Mouse (Mus musculus): ENCODE measurements at regions not wholly inside any gene's neighbourhood (a gene's known extent, or its start where the extent isn't known, plus 50 kb on each side); places are given as distances from the start of the nearest gene placed in this dataset.

DNA sequence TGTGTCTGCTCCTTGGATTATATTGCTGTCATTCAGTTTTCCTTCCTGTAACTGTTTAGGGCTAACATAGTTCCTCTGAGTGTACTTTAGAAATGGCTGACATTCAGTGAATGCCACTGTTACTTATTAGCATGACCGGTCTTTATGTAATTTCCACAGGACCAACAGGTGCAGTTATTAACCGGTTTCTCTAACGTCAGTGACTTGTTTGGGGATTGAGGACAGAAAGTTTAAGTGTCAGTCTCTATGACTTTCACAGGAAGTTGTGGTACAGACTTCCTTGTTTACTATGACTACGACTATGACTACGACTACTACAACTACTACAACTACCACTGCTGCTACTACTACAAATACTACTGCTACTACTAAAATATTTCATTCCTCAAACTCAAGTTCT, 170.4 kb upstream of the Ptger4 start:
- no peak for DNase-seq (ENCODE audit: low spot score in 2 of 2)

DNA sequence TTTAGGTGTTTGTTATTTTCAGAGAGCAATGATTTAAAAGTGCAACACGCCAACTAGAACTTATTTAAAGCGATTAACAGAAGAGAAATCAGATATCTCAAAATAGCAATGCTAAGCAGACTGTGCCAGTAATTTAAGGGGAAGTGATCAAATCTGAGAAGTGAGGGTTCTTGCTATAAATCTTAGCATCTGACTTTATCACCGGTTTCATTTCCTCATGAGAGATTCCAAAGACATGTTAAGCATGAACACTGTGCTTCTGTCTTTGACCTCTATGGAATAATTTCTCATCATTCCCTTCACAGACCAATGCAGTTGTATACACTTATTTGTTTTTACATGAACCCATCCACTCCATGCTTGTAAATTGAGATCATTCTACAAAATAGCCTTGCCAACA, 172.0 kb upstream of the Ptger4 start:
- no peak for DNase-seq (ENCODE audit: low spot score in 2 of 2)

DNA sequence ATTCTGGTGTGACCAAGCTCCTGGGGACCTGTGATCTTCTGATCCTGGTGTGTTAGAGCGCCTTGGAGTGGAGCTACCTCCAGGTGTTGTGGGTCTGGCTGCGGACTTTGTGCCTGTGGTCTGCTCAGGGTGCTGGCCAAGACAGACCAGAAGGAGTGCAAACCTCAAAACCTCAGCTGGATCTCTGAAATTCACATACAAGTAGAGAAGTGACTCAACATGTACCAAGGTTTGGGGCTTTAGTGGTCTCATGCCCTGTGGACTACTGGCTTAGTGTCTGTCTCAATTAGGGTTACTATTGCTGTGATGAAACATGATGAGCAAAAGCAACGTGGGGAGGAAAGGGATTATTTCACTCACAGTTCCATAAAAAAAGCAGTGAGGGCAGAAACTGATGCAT, 182.7 kb upstream of the Ptger4 start:
- DNase-seq (ENCODE audit: low spot score in 2 of 2) = no peak

DNA sequence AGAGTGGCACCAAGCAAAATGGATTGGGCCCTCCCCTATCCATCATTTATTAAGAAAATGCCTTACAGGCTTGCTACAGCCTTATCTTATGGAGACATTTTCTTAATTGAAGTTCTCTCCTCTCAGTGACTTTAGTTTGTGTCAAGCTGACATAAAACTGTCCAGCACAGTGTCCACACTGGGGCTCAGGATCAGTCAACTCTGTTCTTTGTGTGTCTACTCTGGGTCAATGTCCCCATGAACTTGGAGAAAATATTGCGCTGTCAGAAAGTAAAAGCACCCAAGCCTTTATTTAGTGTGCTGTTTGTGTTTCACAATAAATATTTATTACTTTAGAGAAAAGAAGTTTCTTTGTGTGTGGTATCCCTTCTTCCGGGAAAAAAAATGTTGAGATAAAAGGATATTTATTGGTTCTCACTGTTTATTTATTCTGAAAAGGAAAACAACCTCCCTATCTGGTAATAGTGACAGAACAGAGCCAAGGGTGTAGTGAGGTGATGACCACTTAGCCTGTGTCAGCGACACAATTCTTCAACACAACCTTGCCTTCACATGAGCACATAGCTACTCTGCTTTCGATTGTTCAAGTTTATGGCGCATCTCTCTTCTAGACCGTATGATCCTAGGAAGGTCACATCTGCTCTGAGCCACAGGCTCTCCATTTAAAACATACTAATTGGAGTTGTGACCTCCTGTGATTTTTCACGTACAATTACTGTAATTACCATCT, 183.5 kb upstream of the Ptger4 start:
- DNase-seq (ENCODE audit: low spot score in 2 of 2) = no peak

DNA sequence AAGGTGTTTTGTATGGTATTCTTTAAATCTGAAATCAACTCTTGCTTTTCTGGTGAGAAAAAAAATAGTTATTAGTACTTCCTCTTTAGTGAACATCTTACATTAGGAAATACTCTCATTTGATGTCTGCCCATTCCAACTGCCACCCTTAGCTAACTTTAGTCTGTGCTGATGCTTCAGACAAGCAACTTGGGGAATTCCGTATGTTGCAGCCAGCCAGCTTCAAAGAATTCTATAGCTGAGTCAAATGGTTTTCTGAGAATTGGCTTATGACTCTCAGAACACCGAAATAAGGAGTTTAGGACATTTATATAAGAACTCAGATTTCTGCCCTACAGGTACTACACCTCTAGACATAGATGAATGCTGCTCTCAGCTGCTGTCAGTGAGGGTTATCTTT, 188.0 kb upstream of the Ptger4 start:
- no peak for DNase-seq (ENCODE audit: low spot score in 2 of 2)

DNA sequence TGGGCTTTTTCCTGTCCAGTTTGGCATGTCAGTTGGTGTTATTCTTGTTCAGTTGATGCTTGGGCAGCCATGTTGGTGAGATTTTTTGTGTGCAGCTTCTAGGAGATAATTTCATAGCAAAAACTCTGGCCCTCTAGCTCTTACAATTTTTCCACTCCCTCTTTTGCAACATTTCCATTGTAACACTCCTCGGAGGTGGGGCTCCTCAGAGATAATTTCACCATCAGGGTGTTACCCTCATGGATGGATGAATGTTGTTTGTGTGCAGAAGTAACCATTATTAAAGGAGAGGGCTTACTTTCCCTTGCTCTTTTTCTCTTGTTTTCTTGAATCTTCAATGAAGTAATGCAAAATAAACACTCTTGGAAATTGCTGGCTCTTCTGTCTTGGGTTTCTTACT, 193.0 kb upstream of the Ptger4 start:
- no peak for DNase-seq (ENCODE audit: low spot score in 2 of 2)

DNA sequence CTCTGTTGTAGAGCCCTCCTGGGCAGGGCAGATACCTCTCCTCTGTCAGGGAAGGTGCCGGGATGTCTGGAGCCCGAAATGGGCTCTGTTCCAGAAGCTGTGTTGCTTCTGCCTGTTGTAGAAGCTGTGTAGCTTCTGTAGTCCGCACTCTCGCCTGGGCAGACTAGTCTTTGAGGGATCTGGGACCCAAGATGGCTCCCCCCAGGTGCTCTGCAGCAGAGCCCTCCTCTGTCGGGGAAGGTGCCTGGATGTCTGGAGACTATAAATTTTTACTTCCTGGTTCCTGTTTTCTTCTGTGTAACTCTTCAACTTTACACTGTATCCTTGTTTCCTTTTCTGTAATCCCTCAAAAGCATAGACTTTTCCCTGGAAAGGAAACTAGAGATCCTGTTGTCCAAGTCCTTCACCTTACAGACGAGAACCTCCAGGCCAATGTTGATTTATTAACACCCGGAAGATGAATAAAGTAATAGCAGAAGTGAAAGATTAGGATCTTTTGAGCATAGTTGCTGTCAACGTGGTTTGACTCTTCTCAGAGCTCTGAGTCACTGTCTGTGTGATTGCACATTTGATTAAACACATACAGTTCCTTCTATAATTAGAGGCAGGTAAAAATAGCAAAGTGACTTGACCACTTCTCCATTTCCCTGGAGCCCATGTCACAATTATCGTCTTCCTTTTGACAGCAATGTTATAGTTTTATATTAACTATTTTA, 202.2 kb upstream of the Ptger4 start:
- no peak for DNase-seq (ENCODE audit: low spot score in 2 of 2)

DNA sequence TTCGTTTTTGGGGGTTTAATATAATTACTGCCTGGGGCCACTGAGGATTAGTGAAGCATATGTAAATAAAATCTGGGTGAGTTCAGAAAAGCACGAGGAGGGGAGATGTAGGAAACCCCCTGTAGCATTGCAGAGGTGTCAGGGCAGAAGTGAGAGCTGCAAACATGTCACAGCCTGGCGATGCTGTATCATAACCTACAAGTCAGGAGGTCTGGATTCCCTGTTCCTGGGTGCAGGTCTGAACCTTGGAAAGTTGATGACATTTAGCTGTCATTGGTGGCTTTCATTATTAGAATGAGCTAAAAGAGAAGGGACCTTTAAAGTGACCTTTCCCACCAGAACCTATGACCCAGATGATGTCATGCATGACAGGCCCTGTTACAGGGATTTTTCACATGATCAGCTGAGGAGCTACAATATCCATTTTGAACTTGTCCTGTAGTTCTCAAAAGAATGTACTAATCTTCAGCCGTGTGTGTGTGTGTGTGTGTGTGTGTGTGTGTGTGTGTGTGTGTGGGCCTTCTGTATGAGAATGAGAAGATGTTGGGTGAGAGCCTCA, 202.8 kb upstream of the Ptger4 start:
- DNase-seq (ENCODE audit: low spot score in 2 of 2) = no peak

DNA sequence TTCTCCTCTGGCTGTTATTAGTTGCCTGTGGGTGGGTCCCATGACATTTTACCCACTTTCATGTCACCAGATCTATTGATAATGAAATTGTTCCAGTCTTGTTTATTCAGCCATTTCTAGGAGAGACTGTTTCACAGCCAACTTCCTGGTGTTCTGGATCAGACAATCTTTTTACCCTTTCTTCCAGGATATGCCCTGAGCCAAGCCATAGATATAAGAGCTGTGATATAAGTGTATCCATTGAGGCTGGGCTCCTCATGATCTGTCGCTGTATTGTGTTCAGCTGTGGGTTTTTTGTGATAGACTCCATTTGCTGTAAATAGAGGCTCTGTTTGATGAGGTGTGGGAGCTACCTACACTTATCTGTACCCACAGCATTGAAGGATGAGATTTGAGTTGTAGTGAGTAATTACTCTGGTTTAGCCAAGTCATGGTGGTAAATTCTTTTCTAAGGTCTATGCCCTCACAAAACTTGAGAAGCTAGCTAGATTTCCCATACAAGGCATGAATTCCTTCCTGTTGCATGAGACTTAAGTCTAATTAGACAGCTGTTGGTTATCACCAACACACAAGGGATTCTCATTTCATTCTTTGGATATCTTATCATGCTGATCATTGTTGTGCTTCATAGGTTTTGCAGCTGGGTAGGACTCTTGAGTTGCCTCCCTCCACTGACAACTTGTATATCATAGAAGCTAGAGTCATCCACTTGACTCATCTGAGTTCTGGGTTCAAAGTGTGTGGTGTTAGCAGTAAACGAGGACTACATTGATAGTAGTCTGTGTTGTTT, 203.9 kb upstream of the Ptger4 start:
- no peak for DNase-seq (ENCODE audit: low spot score in 2 of 2)

DNA sequence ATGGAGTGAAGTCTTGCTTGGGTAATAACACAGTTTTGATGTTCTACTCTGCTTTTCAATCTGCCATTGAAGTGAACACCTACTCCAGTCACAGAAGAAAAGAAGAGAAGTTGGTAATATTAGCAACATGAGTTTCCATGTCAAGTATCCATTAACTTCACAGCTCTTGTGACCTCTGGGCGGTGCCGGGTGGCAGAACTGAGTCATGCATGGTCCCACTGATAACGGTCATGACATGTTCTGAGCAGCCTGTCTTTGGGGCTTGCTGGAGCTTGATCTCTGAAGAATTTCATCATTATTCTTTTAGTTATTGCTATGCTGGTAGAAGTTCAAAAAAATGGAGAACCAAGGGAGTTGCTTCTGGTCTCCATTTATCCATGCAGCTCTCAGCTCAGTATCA, 215.1 kb upstream of the Ptger4 start:
- DNase-seq (ENCODE audit: low spot score in 2 of 2) = no peak

DNA sequence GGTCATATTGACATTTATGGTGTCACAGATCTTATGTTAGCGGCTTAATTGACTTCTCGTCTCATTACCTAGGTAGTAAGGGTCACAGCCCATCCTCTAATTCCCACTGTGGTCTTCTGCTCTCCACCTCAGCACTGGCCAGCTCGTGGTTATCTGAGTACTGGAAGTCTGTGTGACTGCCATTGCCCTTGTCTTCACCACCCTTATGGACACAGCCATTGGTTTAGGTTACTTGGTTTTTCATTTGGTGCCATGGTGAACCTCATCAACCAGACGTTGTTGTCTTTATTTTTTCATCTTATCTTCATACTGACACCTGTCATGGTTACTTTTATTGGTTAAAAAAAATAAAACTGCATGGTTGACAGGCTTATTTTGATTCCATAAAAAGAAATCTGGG, 215.6 kb upstream of the Ptger4 start:
- DNase-seq (ENCODE audit: low spot score in 2 of 2) = no peak

DNA sequence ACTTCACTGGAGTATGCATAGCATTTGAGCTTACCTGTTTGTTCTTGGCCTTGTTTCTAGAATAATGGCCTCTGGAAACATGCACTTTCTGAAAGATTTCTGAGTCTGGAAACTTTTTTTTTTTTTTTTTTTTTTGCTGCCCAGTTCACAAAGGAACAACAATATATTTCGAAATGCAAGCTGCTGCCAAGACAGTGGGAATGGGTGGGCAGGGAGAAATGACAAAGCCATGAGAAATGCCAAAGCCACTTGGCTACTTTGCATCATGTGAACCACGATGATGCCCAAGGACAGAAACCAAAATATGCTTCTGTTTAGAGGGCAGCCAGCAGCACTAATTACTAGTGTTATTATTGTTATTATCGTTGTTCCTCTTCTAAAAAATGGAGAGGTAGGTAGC, 218.7 kb upstream of the Ptger4 start:
- no peak for DNase-seq (ENCODE audit: low spot score in 2 of 2)

DNA sequence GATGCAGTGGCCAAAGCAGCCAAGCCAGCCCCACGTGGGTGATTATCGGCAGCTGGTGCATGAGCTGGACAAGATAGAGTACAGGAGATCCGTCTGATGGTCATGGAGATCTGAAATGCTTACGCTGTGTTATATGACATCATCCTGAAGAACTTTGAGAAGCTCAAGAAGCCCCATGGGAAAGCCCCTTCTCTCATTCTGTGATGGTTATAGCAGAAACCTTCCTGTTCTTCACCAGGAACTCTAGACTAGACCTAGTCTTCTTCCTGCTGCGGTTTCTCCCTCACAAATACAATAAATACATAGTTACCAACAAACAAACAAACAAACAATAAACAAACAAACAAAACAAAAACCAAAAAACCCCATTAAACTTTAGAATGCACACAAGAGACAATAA, 220.7 kb upstream of the Ptger4 start:
- DNase-seq (ENCODE audit: low spot score in 2 of 2) = no peak

DNA sequence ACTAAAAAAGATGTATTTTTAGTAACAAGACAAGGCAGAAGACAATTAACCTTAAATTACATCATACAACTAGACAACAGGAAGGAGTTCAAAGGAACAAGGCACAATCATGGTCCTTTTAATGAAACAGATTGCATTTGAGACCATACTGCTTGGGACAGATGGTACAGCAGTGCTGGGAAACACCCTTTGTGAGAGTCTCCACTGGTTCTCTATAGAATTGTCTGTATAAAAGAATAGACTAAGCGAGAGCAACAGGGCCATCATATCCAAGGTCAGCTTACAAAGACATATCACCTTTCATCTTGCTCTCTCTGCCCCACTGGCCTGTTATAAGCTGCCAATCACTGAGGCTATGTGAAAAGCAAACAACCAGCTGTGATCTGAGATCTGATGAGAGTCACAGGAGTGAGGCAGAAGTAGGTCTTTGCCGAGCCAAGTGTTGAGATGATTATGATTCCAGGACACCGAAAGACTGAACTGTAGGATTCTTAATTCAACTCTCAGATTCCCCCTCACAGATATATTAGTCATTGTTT, 224.6 kb upstream of the Ptger4 start:
- no peak for DNase-seq (ENCODE audit: low spot score in 2 of 2)

DNA sequence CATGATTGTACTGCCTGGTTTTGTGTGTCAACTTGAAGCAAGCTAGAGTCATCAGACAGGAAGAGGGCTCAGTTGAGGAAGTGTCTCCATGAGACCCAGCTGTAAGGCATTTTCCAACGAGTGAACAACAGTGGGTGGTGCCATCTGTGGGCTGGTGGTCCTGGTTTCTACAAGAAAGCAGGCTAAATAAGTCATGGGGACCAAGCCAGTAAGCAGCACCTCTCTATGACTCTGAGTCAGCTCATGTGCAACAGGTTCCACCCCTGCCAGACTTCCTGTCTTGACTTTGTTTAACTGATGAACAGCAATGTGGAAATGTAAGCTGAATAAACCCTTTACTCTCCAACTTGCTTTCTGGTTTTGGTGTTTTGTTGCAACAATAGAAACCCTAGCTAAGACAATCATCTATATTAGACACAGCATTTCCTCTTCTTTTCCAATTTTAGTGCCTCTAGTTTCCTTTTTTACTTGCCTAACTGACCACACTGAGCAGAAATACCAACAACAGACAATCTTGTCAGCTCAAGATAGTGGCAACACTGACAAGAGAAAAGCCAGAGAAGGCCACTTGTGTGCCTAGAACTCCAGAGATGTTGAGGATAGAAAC, 231.5 kb upstream of the Ptger4 start:
- DNase-seq (ENCODE audit: low spot score in 2 of 2) = no peak

DNA sequence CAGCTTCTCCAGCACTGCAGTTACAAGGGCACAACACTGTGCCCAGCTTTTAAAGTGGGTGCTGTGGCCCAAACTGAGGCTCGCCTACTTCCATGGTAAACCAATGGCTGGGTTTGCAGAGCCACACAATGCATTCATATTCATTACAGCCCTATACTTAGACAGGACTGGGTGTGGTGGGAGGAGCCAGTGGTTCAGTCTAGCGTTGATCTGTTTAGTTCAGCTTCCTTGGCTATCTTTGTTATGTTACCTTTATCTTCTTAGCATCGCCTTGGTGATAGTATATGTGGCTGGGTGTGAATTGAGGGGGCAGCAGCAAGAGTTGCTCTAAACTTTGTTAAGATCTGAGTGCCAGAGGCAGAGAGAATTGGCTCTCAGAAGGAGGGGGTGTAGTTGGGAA, 249.3 kb upstream of the Ptger4 start:
- DNase-seq (ENCODE audit: low spot score in 2 of 2) = no peak

DNA sequence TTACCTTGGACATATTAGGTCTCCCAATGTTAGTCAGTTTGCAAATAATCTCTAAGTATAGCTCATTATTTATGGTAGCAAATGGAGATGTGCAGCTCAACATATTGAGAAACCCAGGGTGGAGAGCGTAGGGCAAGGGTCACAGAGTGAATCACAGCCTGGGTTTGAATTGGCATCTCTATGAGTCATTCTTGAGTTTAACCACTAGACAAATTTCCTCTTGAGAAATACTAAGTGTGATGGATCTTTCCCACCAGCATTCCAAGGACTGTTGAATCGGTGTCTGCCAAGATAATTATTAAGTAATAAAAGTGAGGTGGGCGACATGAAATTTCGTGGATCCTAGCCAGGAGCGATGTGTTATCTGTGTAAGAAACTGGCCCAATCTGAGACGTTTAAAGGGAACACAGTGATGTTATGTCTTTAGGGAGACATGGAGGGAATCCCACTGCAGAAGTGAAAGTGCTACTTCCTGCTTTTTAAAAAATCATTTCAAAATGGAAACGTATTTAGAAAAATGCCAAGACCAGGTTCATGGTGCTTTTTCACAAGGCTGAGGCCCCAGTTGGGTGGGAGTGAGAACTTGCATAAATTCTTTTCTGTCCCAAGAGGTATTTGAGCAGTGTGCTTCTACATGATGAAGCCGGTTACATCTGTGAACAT, 251.3 kb upstream of the Ptger4 start:
- DNase-seq (ENCODE audit: low spot score in 2 of 2) = no peak

DNA sequence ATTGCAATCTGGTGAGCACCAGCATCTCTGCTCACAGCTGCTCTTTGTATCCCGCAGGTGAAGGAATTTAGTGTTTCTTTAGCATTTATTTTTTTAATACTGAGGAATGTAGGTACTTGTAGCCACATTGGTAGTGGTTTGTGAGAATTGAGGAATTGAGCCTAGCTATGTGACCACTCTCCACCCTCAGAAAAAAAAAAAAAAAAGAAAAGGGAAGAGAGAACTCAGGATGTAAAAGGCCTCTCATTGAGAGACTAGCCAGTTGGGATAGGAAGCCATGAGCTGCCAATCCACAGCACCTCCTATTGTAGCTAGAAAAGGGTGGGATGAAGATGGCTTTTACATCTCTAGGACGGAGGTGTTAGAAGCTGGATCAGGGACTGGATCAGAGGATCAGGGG, 252.0 kb upstream of the Ptger4 start:
- DNase-seq (ENCODE audit: low spot score in 2 of 2) = no peak

DNA sequence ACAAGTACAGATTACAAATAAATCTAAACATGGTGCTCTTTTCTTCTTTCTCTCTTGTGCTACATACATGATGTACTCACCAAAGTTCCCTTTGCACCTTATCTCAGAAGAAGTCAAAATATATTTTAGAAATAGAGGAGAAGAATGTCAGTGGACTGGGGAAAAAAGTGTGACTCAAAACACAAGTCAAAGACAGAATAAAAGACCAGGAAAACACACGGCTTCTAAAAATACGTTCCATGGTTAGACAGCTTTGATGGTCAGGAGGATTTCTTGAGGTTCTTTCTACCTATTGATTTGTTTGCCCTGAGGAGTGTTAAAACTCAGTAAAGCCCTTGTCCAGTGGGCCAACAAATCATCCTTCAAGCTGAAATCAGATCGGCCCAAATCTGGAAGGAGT, 260.5 kb upstream of the Ptger4 start:
- no peak for DNase-seq (ENCODE audit: low spot score in 2 of 2)

DNA sequence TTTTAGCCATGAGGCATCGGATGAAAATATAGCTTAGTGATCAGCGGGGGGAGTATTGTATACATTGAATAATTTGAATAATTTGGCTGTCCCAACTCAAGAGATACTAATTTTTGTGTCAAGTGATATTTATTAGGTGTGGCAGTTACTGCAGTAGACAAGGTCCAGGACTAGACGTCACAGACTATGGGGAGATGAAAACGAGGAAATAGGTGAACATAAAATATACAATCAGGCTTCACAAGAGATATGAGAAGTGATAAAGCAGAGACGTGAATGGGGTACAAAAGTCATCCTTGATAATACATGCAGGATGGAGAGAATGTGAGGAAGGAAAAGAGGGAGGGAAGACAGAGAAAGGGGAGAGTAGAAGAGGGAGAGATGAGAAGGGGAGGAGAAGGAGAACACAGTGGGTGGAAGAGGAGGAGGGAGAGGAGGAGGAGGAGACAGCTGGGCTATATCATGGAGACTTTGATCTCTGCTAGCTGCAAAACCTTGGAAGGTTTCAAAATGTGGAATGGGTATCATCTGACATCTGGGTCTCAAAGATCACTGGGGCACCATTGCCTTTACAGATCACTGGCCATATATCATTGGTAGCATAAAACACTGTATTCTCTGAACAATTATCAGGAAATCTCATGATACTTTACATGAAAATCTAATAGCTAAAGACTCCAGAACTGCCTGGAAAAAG, 263.0 kb upstream of the Ptger4 start:
- DNase-seq (ENCODE audit: low spot score in 2 of 2) = no peak

DNA sequence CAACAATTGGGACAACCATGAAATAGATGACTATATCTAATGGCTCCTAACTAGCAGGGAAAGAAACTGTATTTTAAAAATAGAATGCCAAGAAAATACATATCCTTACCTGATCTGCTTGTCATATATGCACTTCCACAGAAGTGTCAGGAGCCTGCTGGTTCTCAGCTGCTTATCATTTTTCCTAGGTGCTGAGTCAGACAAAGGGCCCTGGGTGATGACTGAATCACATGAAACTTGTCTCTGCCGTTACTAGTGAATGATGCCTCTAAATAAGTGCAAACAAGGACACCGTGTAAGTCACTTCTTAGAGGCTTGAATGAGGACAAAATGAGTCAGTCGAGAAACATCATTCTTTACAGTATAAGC, 263.5 kb upstream of the Ptger4 start:
- DNase-seq (ENCODE audit: low spot score in 2 of 2) = no peak

Measured in left cerebral cortex, adult 9 months (tissue).